ENCODE assay signal across 15 mouse cellular contexts in the genomic region with DNA sequence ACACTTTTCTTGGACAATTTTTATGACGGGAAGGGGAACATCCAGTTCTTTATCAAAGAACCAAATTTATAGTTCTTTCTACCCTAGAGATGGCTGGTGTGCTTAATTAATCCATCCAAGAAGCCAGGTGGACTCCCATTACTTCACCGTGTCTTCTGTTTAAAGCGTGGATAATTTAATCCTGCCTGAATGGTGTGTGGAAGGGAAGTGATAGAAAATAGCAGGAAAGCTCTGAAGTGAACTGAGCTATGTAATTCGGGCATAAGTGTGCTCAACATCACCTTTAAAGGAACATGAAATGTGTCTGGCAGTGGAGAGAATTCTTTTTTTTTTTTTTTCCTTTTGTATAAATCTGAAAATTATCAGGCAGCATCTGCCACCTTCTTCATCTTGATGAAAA.
"Had no signal": no experiment of that assay in that cellular context is flagged by ENCODE, and none has a peak within 500 bp of the region (broad histone marks: within the 10 kb centered on the region; RNA-seq: fewer than 3 reads in every experiment).

No protein-coding gene starts in this region.

- H3K36me3 ChIP-seq: liver, embryonic 12.5 days; neural tube, embryonic 13.5 days; neural tube, embryonic 15.5 days had no signal

- H3K9me3 ChIP-seq: liver, embryonic 12.5 days; neural tube, embryonic 13.5 days; neural tube, embryonic 15.5 days had no signal

- ATAC-seq: liver, embryonic 12.5 days had no signal

- H3K9ac ChIP-seq: liver, embryonic 12.5 days; liver, embryonic 14.5 days; lung, embryonic 14.5 days; neural tube, embryonic 13.5 days; neural tube, embryonic 15.5 days had no signal

- H3K4me2 ChIP-seq: liver, embryonic 12.5 days; lung, embryonic 14.5 days; neural tube, embryonic 13.5 days; neural tube, embryonic 15.5 days had no signal

- H3K27ac ChIP-seq: liver, embryonic 12.5 days; liver, embryonic 14.5 days; neural tube, embryonic 13.5 days; neural tube, embryonic 15.5 days had no signal

- H3K4me3 ChIP-seq: liver, embryonic 12.5 days; myocyte; neural tube, embryonic 13.5 days; neural tube, embryonic 15.5 days had no signal

- DNase-seq: lung, adult 18-20 months; lung, embryonic 14.5 days; lung, postnatal 10 days; right cerebral cortex, adult 18-20 months; right cerebral cortex, postnatal 25 days; right cerebral cortex, postnatal 4 days; spleen, adult 18-20 months; thymus, adult 18-20 months; thymus, postnatal 14 days; thymus, postnatal 36 days had no signal

- H3K27me3 ChIP-seq: liver, embryonic 12.5 days; neural tube, embryonic 13.5 days; neural tube, embryonic 15.5 days had no signal

- H3K4me1 ChIP-seq: liver, embryonic 12.5 days; neural tube, embryonic 13.5 days; neural tube, embryonic 15.5 days had no signal
